Mouse (Mus musculus) lung, adult 18-20 months (tissue): ENCODE data around the gene Ttc13.
A peak's percentile ranks its signal among the peaks of the same experiment; 100 is the strongest.

ENCODE experiments used
- DNase-seq, 2 experiments: peaks; one replicate each; pipeline ENCODE4 v3.0.0; 2022; ENCODE audit warnings: mixed read lengths in 2 of 2

The Ttc13 gene

DNA sequence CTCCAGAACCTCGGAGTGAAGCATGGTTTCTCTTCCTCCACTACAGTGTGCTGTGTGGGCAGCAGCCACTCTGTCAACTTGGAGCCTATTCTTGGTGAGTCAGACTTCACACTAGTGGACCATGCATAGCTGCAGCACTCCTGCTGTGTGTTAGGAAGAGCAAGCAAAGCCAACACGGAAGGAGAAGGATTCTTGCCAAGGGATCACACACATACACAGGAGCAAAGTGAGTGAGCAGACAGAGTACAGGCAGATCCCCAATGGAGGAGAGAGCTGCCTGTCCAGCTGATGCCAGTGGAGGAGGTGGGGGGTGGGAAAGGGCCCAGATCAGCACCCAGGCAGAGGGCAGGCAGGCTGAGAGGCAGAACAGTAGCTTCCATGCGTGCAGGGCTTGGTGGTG is 19.6 kb downstream of the Ttc13 start:
- DNase-seq, result no peak

DNA sequence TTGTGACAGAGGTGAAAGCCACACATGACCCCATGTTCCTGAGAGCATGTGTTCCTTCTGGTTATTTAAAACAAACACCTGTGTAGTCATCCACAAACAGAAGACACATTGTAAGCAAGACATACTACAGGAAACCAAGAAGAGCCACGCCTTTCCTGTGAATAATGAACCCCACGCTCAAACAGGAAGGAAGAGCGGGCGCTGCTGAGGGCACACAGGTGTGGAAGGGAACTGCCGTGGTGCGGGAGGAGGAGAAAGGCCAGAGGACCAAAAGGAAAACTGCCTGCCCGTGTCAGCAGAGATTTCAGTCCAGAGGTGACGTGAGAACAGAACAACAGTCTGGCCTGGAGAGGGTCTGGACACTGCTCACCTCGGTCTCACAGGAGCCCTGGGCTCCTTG is 20.8 kb downstream of the Ttc13 start:
- no peak for DNase-seq

DNA sequence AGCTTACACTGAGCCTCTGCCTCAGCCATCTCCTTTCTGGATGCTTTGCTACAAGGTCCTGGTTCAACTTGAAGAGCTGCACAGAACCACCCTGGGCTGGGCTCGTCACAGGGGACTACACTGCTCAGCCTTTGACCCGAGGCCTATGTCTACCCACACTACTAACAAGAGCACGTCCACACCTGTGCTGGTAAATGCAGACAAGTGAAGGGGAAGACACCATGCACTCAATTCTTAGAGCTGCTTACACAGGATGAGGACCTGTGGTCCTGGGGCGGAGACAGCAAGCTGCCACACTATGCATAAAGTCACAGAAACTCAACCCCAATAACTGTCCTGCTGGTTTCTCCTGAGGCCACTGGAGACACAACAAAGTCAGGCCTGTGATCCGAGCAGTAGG is 21.5 kb downstream of the Ttc13 start:
- no peak for DNase-seq

DNA sequence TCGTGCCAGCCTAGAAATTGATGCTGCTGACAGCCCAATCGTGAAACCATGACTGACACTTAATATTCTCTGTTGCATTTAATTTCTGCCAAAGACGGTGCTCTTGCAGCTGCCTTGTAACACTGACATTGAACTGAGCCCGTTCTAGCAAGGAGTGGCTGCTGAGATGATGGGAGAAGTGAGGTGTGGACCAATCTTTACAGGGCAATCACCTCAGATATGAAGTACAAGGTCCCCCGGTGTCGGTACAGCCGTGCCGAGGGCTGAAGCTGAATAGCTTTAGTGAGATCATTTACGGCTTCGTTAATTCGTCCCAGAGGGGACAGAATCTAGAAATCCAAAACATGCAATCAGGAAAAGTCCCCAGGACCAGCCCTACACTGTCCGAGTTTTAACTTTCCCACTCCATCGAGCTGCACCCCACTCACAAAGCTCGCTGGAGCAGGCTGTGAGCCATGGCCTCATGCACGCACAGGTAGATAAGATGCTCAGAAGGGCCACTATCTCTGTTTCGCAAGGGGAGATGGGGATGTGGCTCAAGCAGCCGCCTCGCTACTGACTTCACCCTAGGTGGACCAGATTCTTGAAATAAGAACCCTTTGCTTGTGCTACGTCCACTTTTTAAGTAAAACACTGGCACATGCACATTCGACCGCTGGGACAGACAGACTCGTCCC is 26.2 kb downstream of the Ttc13 start:
- DNase-seq, result no peak

DNA sequence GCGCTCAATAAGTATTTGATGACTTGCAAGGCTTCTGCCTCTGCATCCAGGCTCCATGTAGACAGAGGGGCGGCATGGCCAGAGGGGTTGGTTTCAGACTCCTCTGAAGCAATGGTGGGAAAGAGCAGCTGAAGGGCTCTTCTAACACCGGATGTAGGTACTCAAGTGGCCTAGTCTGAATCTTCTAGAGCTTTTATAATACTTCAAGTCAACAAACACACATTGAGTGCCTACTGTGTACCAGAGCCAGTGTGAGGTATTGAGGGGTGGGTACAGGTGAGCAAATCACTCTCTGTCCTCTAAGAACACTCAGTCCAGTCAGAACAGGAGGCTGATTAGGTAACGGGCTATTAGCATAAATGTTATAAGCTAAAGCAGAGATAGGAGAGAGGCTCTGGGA is 30.1 kb downstream of the Ttc13 start:
- peak; percentile 50 to 72 for DNase-seq

DNA sequence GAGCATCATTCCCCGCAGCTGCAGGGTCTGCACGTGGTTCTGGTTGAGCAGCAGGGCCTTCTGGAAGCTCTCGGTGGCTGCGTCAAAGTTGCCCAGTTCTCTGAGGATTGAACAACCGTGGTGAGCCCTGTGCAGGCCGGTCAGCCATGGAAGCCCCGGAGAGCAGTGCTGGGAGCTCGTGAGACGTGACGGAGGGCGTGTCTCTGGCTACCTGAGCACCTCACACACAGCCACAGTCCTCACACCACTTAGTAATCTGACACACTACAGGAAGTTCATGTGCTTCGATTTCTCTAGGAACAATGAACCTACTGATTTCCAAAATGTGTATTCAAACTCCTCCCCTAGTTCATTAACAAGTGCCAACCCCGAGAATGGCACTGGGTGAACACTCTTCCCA is 32.9 kb downstream of the Ttc13 start:
- DNase-seq, result no peak

DNA sequence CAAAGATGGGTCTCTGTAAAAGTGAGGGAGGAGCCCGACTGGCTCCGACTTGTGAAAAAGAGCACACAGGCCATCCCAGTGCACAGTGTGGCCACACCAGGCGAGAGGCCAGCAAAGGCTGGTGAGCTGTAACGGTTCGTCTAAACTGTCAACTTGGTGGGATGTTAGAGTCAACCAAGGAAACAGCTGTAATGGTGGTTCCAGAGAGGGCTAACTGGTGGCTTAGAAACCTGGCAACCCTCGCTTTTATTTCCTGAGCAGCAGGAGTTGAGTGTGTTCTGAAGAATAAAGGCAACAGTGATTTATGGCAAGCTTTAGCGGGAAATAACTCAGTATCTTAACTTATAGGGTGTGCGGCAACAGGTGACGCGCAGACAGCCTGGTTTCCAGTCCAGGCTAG is 39.6 kb downstream of the Ttc13 start:
- no peak for DNase-seq

DNA sequence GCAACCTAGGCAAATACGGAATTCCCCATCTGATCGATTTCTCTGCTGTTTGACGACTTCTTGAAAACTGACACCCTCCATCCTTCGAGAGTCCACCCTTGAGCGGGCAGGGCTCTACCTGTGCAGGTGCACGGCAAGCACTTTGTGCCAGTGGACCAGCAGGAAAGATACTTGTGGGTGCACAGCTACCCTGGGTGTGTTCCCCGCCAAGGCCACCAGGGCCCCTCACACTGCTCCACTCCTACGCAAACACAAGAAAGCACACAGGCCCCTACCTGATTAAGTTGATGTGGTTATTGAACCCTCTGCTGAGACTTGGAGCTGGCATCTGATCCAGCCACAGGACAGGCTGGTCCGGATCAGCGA is 40.0 kb downstream of the Ttc13 start:
- peak; percentile 36 to 48 for DNase-seq

DNA sequence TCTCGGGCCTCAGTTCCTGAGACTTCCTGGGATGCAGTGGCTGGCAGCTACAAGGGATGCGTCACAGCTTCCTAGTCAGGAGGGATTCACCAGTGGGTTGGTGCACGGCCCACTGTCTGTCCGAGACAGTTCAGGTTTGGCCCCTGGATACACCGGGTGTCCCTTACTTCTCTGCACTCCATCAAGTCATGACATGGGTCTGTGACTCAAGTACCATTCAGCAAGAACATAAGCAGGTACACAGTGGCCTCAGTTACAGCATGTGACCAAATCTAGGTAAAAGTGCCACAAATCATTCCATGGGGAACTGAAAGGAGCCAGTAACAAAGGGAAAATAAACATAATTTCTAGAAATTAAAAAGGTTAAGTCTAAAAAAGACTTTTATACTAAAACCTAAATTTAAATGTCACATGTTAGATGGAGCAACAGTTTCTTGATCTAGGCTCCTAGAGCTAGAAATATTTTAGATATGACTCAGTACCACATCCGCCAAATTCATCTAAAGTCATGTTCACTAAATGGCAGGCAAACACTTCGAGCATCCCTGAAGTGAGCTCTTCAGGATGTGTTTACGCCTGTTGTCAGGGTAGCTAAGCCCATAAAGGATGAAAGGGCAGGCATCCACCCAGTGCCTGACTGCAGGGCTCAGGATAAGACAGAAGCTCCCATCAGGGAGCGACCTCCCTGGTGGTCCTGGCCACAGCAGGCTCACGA is 40.5 kb downstream of the Ttc13 start:
- peak; percentile 74 to 80 for DNase-seq

DNA sequence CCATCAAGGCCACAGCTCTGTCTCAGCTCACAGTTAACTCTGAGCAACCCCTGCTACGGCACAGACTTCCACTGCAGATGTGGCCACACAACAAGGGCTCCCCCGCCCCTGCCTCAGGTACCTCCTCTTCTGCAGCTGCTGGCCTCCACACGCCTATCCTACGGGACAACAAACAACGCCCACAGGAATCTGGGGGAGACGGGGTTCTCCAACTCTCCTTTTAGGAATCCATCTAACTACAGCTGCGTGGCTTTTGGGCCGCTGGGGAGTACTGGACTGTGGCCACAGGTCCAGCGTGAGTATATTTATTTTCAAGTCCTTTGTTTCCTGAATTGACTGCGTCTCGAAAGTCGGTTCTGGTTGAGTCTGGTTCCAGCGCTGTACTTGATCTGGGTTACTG is 43.5 kb downstream of the Ttc13 start:
- no peak for DNase-seq

DNA sequence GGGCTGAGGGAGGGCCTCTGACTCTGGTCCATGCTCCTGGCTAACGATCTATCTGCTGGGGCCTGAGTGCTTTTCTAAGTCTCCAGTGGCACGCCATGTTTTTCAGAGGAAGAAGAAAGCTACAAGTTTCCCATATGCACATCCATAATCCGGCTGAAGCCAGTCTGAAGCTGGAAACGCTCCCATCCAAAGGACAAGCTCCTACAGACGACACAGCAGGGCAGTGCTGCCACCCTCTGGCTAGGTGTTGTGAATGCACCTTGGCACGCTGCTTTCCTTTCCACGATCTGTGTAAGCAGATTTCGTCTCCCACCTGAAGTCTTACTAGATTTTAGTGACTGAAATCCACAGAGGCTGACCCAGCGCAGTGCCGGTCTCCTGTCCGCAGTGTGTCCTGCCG is 44.3 kb downstream of the Ttc13 start:
- peak; percentile 75 to 81 for DNase-seq

DNA sequence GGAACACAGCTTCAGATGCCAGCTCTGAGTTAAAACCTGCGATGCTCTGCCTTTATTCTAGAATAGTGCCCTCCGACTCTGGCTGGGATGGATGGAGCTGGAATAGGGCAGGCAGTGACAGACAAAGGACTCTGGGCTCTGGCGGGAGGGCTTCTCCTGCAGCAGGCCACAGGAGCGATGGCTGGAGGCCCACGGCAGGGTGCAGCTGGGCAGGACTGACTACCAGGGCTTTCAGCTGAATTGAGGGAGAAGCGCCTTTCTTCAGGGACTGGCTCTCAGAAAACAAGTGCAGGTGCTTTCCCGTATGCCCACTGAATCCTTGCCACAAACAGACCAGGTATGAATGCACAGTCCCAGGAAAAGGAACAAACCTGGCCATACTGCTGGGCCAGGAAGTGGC is 44.7 kb downstream of the Ttc13 start:
- no peak for DNase-seq

DNA sequence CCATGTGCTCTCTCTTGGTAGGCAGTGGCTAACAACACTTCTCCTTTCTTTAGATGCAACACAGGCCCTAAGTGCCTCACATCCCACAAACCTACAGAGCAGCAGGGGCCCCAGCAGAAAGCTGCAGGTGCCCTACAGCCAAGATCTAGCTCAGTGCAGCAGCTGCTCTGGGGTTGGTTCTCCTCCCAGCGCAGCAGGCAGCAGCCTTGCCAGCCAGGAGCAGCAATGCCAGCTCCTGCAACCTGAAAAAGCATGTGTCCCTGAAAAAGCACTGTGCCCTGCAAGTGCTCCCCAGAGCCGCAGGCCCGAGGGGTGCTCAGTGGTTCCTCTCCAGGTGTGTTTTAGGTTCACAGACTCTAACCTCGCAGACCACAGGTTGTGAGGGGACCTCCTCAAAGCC is 45.1 kb downstream of the Ttc13 start:
- DNase-seq, result no peak

DNA sequence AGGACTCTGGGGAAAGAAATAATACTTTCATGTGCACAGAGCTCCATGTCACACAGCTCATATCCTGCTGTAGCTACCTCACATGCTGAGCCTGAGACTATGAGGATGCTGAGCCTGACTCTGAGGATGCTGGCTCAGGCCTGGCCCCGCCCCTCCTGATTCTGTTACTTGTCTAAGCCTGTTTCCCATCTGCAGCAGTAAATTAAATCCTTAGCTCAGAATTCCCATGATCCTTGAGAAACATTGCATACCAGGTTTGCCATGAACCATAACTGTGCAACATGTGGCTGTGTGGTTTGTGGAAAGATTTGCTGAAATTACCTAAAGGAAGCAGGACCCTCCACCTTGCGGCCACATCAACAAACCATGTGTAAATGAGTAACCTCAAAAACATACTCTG is 49.4 kb downstream of the Ttc13 start:
- no peak for DNase-seq

DNA sequence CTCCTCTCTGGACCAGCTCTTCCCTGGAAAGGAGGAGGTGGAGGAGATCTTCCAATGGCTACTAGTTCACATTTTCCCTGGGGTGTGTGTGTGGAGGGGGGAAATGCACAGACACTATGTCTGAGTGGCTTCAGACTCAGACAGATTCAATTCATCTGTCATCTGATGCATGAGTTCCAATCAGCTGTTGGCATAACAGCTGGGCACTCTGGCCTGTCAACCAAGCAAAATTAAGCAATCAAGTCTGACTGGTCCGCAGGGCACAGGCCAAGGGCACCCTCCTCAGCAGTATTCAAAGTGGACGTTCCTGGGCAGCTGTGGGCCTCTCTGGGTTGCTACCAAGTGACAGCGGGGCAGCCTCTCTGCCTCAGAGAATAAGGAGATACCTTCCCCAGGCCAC is 53.0 kb downstream of the Ttc13 start:
- no peak for DNase-seq

DNA sequence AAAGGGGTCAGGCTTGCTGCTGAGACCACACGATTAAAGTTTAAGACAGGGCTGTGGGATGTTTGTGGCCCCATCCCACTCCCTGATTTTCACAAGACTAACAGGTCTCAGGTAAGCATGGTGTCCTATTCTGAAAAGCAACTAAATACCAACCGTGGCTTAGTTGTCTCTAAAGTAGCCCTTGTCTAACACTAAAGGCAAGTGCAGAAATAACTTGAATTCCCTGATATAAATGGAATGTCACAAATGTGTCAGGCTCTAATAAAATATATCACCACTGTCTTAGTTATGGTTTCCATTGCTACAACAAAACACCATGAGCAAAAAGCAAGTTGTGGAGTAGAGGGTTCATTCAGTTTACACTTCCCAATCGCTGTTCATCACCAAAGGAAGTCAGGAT is 57.4 kb downstream of the Ttc13 start:
- DNase-seq, result no peak

DNA sequence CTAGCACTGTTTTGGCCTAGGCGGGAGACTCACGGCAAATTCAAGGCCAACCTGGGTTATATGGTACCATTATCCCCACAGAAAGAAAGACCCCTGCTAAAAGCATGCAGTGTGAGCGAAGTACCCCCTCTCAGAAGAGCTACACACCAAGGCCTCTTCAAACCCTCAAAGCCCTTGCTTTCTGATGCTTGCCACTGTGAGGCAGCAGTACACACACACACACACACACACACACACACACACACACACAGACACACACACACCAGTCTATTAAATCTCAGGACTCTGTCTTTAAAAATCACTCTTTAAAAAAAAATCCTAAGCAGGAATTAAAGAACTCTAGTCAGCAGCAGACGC is 57.9 kb downstream of the Ttc13 start:
- no peak for DNase-seq

DNA sequence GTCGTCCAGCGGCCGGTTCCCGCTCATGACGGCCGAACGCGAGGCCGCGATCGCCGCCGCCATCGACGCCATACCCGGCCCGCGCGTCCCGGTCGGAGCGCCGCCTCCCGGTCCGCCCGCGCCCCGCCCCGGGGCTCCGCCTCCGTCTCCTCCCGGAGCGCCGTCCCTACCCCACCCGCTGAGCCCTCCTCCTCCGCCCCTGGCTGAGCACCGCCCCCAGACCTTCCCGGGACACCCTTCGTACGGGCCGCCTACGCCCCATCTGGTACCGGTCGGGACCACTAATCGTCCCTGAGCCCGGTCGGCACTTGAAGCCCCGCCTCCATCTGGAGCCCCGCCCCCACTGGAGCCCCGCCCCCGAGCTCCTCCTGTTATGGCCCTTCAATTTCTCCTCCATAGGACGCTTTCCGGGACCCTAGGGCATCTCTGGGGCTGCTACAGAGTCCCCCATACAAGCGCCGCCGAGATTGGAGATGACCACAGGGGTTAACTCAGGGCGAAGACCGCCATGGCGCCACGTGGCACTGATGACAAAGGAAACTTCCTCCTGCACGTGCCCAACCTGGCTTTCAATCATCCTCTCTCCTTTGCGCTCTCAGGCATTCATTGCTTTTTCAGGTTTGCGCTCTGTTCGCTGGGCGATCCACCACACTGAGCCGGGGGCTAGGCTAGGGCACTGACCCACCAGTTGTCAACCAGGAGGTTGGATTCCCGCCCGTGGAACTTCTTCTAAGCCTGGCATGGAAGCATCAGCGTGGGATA is 58.5 kb downstream of the Ttc13 start, which contains the start of gene 2310022B05Rik:
Gene 2310022B05Rik (minus strand): TSS at position 258 of the 762 bp plus-strand sequence.
- peak; percentile 91 to 94 for DNase-seq

DNA sequence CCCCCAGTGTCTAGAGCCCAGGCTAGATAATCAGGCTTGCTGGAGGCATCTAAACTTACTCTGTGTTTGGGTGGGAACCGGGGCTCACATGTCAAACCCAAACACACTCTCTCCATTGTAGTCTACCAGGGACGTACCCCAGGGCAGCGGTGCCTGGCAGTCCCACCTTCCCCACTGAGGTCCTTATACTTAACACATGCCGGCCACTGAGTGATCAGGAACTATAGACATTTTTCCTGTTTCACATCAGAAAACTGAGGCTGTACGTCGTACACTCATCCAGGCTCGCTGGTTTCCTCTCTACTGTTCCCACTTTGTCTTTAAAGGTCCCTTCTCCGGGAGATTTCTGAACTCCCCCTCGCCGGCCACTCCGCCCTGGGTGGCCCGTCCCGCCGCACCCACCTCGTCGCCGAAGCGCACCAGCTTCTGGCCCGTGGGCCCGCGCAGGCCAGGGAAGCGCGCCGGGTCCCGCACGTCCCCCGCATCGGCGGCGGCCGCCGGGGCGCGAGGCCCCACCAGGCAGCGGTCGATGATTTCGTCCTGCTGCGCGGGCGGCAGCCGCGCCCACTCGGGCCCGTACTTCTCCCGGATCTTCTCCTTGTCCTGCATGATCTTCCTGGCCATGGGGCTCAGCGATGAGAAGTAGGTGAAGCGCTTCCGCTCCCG is 59.2 kb downstream of the Ttc13 start:
- DNase-seq, result no peak

DNA sequence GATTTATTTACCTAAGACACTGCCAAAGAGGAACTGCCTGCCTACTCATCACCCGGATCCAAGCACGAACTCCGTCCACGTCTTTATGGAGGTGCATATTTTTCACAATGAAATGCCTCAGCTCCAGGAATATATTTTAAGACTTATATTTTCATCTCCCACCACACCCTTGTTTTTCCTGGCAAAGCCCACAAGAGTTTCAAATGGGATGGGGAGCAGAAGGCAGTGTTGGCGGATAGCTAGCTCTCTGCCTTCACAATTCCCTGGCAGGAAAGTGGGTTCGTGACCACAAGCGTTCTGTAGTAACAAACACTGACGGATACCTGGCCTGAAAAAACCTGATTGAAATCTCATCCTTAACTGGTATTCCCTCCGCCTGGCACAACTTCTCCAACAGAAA is 60.0 kb downstream of the Ttc13 start:
- DNase-seq, result no peak

DNA sequence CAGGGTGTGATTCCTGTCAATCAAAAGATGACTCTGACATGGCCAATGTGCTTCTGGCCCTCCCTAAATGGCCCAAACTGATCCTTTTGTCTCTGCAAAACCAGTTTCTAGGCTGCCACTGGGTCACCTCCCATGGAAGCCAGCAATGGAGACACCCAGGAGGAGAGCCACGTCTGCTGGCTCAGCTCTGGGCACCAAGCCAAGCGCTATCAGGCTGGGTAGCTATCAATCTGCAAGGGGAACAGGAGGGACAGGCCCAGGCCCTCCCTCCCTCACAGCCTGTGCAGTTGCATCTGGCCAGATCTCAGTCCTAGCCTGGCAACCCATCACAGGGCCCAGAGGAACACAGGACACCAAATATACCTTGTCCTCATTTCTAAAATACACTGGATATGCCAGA is 63.4 kb downstream of the Ttc13 start:
- DNase-seq, result peak in 1 of 2 experiments; percentile 29

DNA sequence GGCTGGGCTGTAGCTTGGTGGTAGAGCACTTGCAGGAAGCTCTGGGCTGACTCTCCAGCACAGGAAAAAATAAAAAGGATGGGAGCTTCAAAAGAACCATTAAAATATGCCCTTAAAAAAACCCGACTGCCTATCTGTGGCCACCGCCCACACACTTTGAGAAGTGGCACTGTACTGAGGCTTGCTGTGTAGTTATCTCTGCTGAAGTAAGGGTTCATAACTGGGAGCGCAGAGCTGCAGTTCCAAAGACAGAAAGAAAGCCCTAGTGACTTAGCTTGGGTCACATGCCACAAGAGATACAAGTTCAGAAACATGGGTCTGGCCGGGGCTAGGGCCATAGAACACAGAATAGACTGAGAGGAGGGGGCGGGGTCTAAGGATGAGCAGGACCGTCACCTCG is 63.8 kb downstream of the Ttc13 start:
- DNase-seq, result no peak
